Mouse (Mus musculus) small intestine, adult 2 months (tissue): ENCODE data around the gene Fcgr1.
"Not testable (repeated sequence)": the region's sequence is repeated elsewhere in the genome, so short reads cannot be mapped to it uniquely, and the experiment has no call there.

Source experiments
- CTCF ChIP-seq: fragments of 200-500 bp; IDR thresholded peaks from 2 replicates; pipeline ENCODE4 v1.5.1; 2012; ENCODE audit warnings: low read depth, mild to moderate bottlenecking, control low read depth, inconsistent platforms, low read length, moderate library complexity, mixed read lengths; ENCODE audit not compliant: insufficient replicate concordance, insufficient read length; ENCODE audit errors: extremely low read depth
- POLR2A ChIP-seq: fragments of 200-500 bp; IDR thresholded peaks from 2 replicates; pipeline ENCODE4 v1.6.1; 2012; ENCODE audit warnings: low read depth, mild to moderate bottlenecking, control low read depth, inconsistent platforms, low read length, moderate library complexity

- not testable (repeated sequence) for TF ChIP-seq CTCF
- TF ChIP-seq POLR2A: peak; percentile 49; the same call in 1 of the 2 replicates
Measured at GRCm38 (mm10) chr3:96245003-96245886, 48.5 kb downstream of the Fcgr1 start, which contains the start of gene Hist2h2aa1.
